Mouse (Mus musculus) intestine, embryonic 16.5 days (tissue): ENCODE data around the gene Atp11a. TPM values are rescaled to one million over a fixed set of nuclear protein-coding genes. Genes with fewer than 3 reads are reported as not detected.
A peak's percentile ranks its signal among the peaks of the same experiment; 100 is the strongest.

Experiments used
- ATAC-seq: fragments of 200-750 bp; cut with Nextera tagmentation; 2 replicates; pipeline ENCODE4 v1.8.0; 2017; ENCODE audit warnings: moderate TSS enrichment, moderate library complexity
- H3K27ac ChIP-seq: fragments of 300-500 bp; sonication (generic); 2 replicates; pipeline ENCODE4 v1.5.1; 2014; ENCODE audit warnings: mild to moderate bottlenecking, low read length
- H3K27me3 ChIP-seq: fragments of 300-500 bp; sonication (generic); replicated peaks from 2 replicates; pipeline ENCODE4 v1.6.1; 2014; ENCODE audit warnings: low read length, control low read depth, mixed read lengths; ENCODE audit not compliant: control insufficient read depth, insufficient read depth
- H3K36me3 ChIP-seq: fragments of 300-500 bp; sonication (generic); 2 replicates; pipeline ENCODE4 v1.6.1; 2014; ENCODE audit warnings: low read length, control low read depth; ENCODE audit not compliant: control insufficient read depth, insufficient read depth
- H3K4me1 ChIP-seq: fragments of 300-500 bp; sonication (generic); 2 replicates; pipeline ENCODE4 v1.6.1; 2014; ENCODE audit warnings: low read length, control low read depth, mixed read lengths; ENCODE audit not compliant: control insufficient read depth, insufficient read depth
- H3K4me2 ChIP-seq: fragments of 300-500 bp; sonication (generic); 2 replicates; pipeline ENCODE4 v1.6.1; 2014; ENCODE audit warnings: low read depth, low read length, control low read depth
- H3K4me3 ChIP-seq: fragments of 300-500 bp; sonication (generic); 2 replicates; pipeline ENCODE4 v1.5.1; 2014; ENCODE audit warnings: mild to moderate bottlenecking, low read length
- H3K9ac ChIP-seq: fragments of 300-500 bp; sonication (generic); 2 replicates; pipeline ENCODE4 v1.6.1; 2014; ENCODE audit warnings: low read depth, low read length
- H3K9me3 ChIP-seq: fragments of 300-500 bp; sonication (generic); 2 replicates; pipeline ENCODE4 v1.6.1; 2016; ENCODE audit warnings: low read length, control low read depth; ENCODE audit not compliant: control insufficient read depth
- WGBS: fragments of 180-500 bp; shearing (Covaris S2); extraction: QIAGEN DNeasy Blood & Tissue Kit; methylation state at CpG from one replicate; pipeline ENCODE4 v1.1.7; 2014; 5-methylcytosine and 5-hydroxymethylcytosine counted together
- polyA plus RNA-seq: library from polyadenylated mRNA; unstranded; fragments of >200 nt; fragmentation: Nextera tagmentation; extraction: Ambion mirVana; gene quantifications from 2 replicates; pipeline ENCODE4 v1.2.1, GENCODE M21; 2015

The Atp11a gene
- polyA plus RNA-seq, 1 experiment from 2014 or later: 9.0 TPM

DNA sequence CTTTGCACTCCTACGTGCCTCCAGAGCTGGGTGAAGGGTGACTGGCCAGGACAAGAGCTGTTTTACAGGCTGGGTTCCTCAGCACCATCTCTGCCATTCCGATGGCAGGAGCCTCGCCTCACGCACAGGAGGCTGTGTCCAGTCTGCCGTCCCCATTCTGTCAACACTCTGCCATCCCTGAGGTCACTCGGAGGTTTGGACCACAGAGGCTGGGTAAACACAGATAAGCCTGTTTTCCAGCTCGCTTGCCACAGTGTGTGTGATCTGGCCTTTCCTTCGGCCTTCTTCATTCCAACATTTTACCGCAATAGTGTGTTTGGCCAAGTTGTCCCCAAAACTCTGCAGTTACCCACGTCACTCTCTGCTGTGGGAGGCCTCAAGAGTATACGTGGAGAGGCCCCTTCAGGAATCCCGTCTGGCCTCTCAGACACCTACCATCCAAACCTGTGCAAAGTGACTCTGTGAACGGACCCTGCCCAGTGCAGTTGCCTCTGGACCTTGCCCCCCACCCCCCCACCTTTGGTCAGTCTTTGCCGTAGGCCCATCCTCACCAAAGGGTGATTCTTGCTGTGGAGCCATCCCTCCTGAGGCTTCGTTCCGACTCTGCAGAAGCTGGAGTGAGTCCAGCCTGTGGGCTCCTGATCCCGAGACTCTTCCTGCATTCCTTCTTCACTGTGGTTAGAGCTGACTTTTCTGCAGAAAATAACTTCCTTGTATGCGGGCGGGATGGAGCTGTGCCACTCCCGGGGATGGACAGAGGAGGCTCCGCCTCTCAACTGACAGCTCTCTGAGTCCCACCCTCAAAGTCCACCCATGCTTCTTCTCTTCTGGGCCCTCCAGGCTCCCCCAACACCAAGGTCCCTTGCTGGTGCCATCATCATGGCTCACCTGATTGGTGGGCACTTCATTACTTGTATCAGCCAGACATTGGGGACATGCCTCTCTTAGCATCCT lies 126.5 kb downstream of the Atp11a start:
- no peaks in the 10 kb centered on the region for H3K27me3 ChIP-seq
- H3K4me3 ChIP-seq: peak overlapping the region; percentile 0; the same call in 1 of the 2 replicates
- peak; percentile 59 for ATAC-seq
- H3K9me3 ChIP-seq: no peaks in the 10 kb centered on the region
- 52% methylated on average over 21 of the region's 21 CpGs for WGBS
- H3K36me3 ChIP-seq: no peaks in the 10 kb centered on the region
- no peak overlapping the region for H3K27ac ChIP-seq
- H3K4me2 ChIP-seq: no peak overlapping the region; the same call in 1 of the 2 replicates
- H3K9ac ChIP-seq: no peak overlapping the region
- 0 out of 2 replicates have a peak, but pooled peaks cover 4% of the 10 kb centered on the region for H3K4me1 ChIP-seq

DNA sequence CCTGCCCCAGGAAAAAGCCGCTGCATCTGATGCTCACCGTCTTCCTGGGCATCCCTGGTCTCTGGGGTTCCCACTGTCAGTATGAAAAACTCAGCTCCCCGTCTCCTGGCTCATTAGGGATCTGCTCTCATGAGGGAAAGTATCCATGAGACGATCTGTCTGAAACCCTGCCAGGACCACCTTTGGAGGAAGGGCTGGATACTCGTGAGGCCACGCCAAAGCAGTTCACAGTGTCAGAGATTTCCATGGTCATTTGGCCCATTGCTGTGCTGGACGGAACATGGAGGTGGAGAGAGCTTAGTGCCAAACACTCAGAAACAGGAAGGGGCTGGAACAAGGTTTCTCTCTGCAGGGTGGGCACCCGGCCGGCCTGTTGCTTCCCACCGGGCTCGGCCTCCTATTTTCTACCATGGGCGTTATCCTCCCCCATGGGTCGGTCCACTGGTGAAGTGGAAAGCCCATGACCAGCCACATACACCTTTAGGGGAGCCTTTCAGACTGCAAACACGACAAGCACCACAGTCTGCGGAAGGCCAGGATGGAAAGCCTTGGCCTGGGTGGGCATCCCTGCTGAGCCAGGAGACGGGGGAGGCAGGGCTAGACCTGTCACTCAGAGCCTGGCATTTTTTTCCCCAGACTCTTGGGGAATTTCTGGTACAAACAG lies 131.1 kb downstream of the Atp11a start:
- WGBS: 84% methylated on average over 16 of the region's 16 CpGs
- no peaks in the 10 kb centered on the region for H3K27me3 ChIP-seq
- no peak overlapping the region for H3K27ac ChIP-seq
- H3K36me3 ChIP-seq: no peaks in the 10 kb centered on the region
- H3K4me2 ChIP-seq: no peak overlapping the region
- no peak for ATAC-seq
- H3K9me3 ChIP-seq: no peaks in the 10 kb centered on the region
- no peaks in the 10 kb centered on the region for H3K4me1 ChIP-seq
- no peak overlapping the region for H3K4me3 ChIP-seq
- H3K9ac ChIP-seq: no peak overlapping the region

GRCm38 (mm10) chr8:12889046-12889598 lies 132.3 kb downstream of the Atp11a start:
- H3K4me1 ChIP-seq: no peaks in the 10 kb centered on the region
- H3K27ac ChIP-seq: no peak overlapping the region
- H3K36me3 ChIP-seq: no peaks in the 10 kb centered on the region
- no peak overlapping the region for H3K4me2 ChIP-seq
- no peak for ATAC-seq
- no peak overlapping the region for H3K9ac ChIP-seq
- no peak overlapping the region for H3K4me3 ChIP-seq
- no peaks in the 10 kb centered on the region for H3K9me3 ChIP-seq
- 85% methylated on average over 11 of the region's 11 CpGs for WGBS
- no peaks in the 10 kb centered on the region for H3K27me3 ChIP-seq

- no peak for ATAC-seq
Observed at GRCm38 (mm10) chr8:12892882-12893446, 136.2 kb downstream of the Atp11a start.

GRCm38 (mm10) chr8:12893797-12894578 lies 137.2 kb downstream of the Atp11a start:
- Histone ChIP-seq H3K36me3 (no peaks in the 10 kb centered on the region), H3K27me3 (no peaks in the 10 kb centered on the region), H3K4me3 (no peak overlapping the region), H3K4me2 (no peak overlapping the region), H3K9me3 (no peaks in the 10 kb centered on the region), H3K27ac (no peak overlapping the region), H3K4me1 (no peaks in the 10 kb centered on the region; the same call in 1 of the 2 replicates), H3K9ac (no peak overlapping the region)
- ATAC-seq: no peak
- WGBS: 82% methylated on average over 12 of the region's 12 CpGs

More at GRCm38 (mm10) chr8:12892882-12893446, 136.2 kb downstream of the Atp11a start:
- Histone ChIP-seq H3K4me2 (no peak overlapping the region), H3K36me3 (no peaks in the 10 kb centered on the region), H3K4me3 (no peak overlapping the region), H3K9ac (no peak overlapping the region), H3K9me3 (no peaks in the 10 kb centered on the region), H3K27me3 (no peaks in the 10 kb centered on the region), H3K27ac (no peak overlapping the region), H3K4me1 (no peaks in the 10 kb centered on the region; the same call in 1 of the 2 replicates)
- 83% methylated on average over 5 of the region's 5 CpGs for WGBS

- no peaks in the 10 kb centered on the region for H3K36me3 ChIP-seq
- no peaks in the 10 kb centered on the region for H3K27me3 ChIP-seq
- H3K4me1 ChIP-seq: no peaks in the 10 kb centered on the region; the same call in 1 of the 2 replicates
- no peaks in the 10 kb centered on the region for H3K9me3 ChIP-seq
- WGBS: 80% methylated on average over 11 of the region's 11 CpGs
- H3K4me3 ChIP-seq: no peak overlapping the region
- H3K27ac ChIP-seq: no peak overlapping the region
- H3K4me2 ChIP-seq: no peak overlapping the region
- no peak for ATAC-seq
- H3K9ac ChIP-seq: no peak overlapping the region
Observed at GRCm38 (mm10) chr8:12894783-12895534, 138.1 kb downstream of the Atp11a start.

DNA sequence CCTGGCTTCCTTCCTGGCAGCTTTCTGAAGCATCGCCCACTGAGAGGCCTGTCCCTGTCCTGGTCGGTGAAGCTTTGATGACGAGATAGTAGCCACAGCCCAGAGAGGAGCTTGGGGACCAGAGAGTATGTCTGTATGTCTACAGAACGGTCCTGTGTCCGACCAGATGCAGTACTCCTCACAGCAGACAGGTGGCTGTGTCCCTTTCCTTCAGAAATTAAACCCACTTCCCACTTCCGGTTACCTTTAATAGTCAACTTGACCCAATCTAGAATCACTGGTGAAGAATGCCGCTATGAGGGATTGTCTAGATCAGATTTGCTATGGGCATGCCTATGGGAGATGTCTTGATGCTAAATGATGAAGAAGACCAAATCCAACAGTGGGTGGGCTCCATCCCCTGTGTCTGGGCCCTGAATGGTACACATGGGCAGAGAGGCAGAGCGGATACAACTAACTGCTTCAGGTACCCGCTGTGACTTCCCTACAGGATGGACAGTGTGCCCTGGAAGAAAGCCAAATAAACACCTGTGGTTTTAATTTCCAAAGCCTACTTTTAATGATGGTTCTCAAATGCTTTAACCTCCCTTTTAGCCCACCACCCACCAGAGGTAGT lies 138.8 kb downstream of the Atp11a start:
- Histone ChIP-seq H3K27me3 (no peaks in the 10 kb centered on the region), H3K4me1 (no peaks in the 10 kb centered on the region; the same call in 1 of the 2 replicates), H3K27ac (no peak overlapping the region), H3K9me3 (no peaks in the 10 kb centered on the region), H3K36me3 (no peaks in the 10 kb centered on the region), H3K4me2 (no peak overlapping the region), H3K4me3 (no peak overlapping the region), H3K9ac (no peak overlapping the region)
- ATAC-seq: no peak
- WGBS: 71% methylated on average over 9 of the region's 9 CpGs
